Mouse (Mus musculus) frontal cortex, postnatal 25 days (tissue): ENCODE data around the gene Slc16a7.
A peak's percentile ranks its signal among the peaks of the same experiment; 100 is the strongest.

ENCODE experiments used
- DNase-seq, 2 experiments: peaks; one replicate each; pipeline ENCODE4 v3.0.0; 2022; ENCODE audit warnings: low spot score in 2 of 2

The Slc16a7 gene

GRCm38 (mm10) chr10:125324149-125324834, 65.0 kb downstream of the Slc16a7 start:
- DNase-seq, result no peak

GRCm38 (mm10) chr10:125321446-125322428, 67.5 kb downstream of the Slc16a7 start:
- no peak for DNase-seq

- no peak for DNase-seq
These were observed 71.9 kb downstream of the Slc16a7 start for GRCm38 (mm10) chr10:125317317-125317716.

- DNase-seq, result no peak
These were observed 78.4 kb downstream of the Slc16a7 start for GRCm38 (mm10) chr10:125310855-125311254.

GRCm38 (mm10) chr10:125298036-125298435, 91.2 kb downstream of the Slc16a7 start:
- peak in 1 of 2 experiments; percentile 33 for DNase-seq

GRCm38 (mm10) chr10:125290320-125290719, 98.9 kb downstream of the Slc16a7 start:
- DNase-seq, result no peak

- no peak for DNase-seq
These were observed 100.7 kb downstream of the Slc16a7 start for GRCm38 (mm10) chr10:125288560-125288959.

GRCm38 (mm10) chr10:125285386-125285785, 103.9 kb downstream of the Slc16a7 start:
- DNase-seq, result no peak

GRCm38 (mm10) chr10:125275149-125275848, 114.0 kb downstream of the Slc16a7 start:
- no peak for DNase-seq

GRCm38 (mm10) chr10:125274519-125275148, 114.6 kb downstream of the Slc16a7 start:
- DNase-seq, result no peak

GRCm38 (mm10) chr10:125273759-125274158, 115.5 kb downstream of the Slc16a7 start:
- no peak for DNase-seq

GRCm38 (mm10) chr10:125271448-125271847, 117.8 kb downstream of the Slc16a7 start:
- DNase-seq, result no peak

- no peak for DNase-seq
These were observed 119.0 kb downstream of the Slc16a7 start for GRCm38 (mm10) chr10:125270266-125270665.

GRCm38 (mm10) chr10:125266322-125266721, 122.9 kb downstream of the Slc16a7 start:
- DNase-seq, result no peak

GRCm38 (mm10) chr10:125265901-125266300, 123.4 kb downstream of the Slc16a7 start:
- DNase-seq, result no peak

GRCm38 (mm10) chr10:125265467-125265866, 123.8 kb downstream of the Slc16a7 start:
- DNase-seq, result no peak

GRCm38 (mm10) chr10:125264938-125265337, 124.3 kb downstream of the Slc16a7 start:
- peak; percentile 34 to 37 for DNase-seq

GRCm38 (mm10) chr10:125255904-125256303, 133.4 kb downstream of the Slc16a7 start:
- no peak for DNase-seq

GRCm38 (mm10) chr10:125214536-125214935, 174.7 kb downstream of the Slc16a7 start:
- DNase-seq, result no peak

- DNase-seq, result no peak
These were observed 175.5 kb downstream of the Slc16a7 start for GRCm38 (mm10) chr10:125213805-125214204.

GRCm38 (mm10) chr10:125187544-125187943, 201.7 kb downstream of the Slc16a7 start:
- no peak for DNase-seq

- DNase-seq, result no peak
These were observed 203.9 kb downstream of the Slc16a7 start for GRCm38 (mm10) chr10:125185387-125185786.
